Mouse (Mus musculus): Measurements from ENCODE around the gene Edf1. TPM values are rescaled to one million over a fixed set of nuclear protein-coding genes. Genes with fewer than 3 reads are reported as not detected.

The Edf1 gene
- polyA plus RNA-seq (2014; fragmentation: Nextera tagmentation; extraction: Ambion mirVana) = 324 and 330 TPM in 2 replicates

- WGBS = under 1% methylated on average over 61 of the region's 61 CpGs
- Histone ChIP-seq H3K27ac (replicated peaks; ENCODE audit: low read depth, low read length) (peak within 1 kb of the TSS; percentile 33; the same call in 1 of the 2 replicates), H3K36me3 (ENCODE audit: control insufficient read depth, insufficient read depth, low read length) (peaks cover 12% of the 10 kb centered on the region), H3K4me1 (ENCODE audit: control insufficient read depth, insufficient read depth, low read length) (peaks cover 10% of the 10 kb centered on the region), H3K9me3 (ENCODE audit: control insufficient read depth, low read length) (no peaks in the 10 kb centered on the region), H3K4me2 (ENCODE audit: low read depth, severe bottlenecking) (peak within 1 kb of the TSS; percentile 93), H3K4me3 (ENCODE audit: low read depth, low read length) (peak within 1 kb of the TSS; percentile 98), H3K27me3 (ENCODE audit: control insufficient read depth, insufficient read depth, low read length) (no peaks in the 10 kb centered on the region), H3K9ac (ENCODE audit: low read length) (peak within 1 kb of the TSS; percentile 93)
- ATAC-seq (ENCODE audit: insufficient number of reproducible peaks, low FRiP score, low TSS enrichment, low read depth) (peak; percentile 93), DNase-seq (ENCODE audit: low spot score) (peak; percentile 93)
Measured at GRCm38 (mm10) chr2:25557221-25557963, at the start of gene Edf1. Edf1 (plus strand) TSS chr2:25557847.

GRCm38 (mm10) chr2:25509912-25510311 is 47.7 kb upstream of the Edf1 start:
- DNase-seq (ENCODE audit: low spot score) = no peak
- Histone ChIP-seq H3K9ac (ENCODE audit: low read length) (no peak overlapping the region), H3K4me3 (ENCODE audit: low read depth, low read length) (no peak overlapping the region), H3K27ac (replicated peaks; ENCODE audit: low read depth, low read length) (no peak overlapping the region), H3K4me2 (ENCODE audit: low read depth, severe bottlenecking) (no peak overlapping the region), H3K9me3 (ENCODE audit: control insufficient read depth, low read length) (no peaks in the 10 kb centered on the region), H3K36me3 (ENCODE audit: control insufficient read depth, insufficient read depth, low read length) (peaks cover 3% of the 10 kb centered on the region; the same call in 1 of the 2 replicates), H3K27me3 (ENCODE audit: control insufficient read depth, insufficient read depth, low read length) (no peaks in the 10 kb centered on the region), H3K4me1 (ENCODE audit: control insufficient read depth, insufficient read depth, low read length) (no peaks in the 10 kb centered on the region)
- ATAC-seq (ENCODE audit: insufficient number of reproducible peaks, low FRiP score, low TSS enrichment, low read depth) = no peak
- 65% methylated on average over 3 of the region's 3 CpGs for WGBS

GRCm38 (mm10) chr2:25526510-25527302 is 30.9 kb upstream of the Edf1 start:
- Histone ChIP-seq H3K4me3 (ENCODE audit: low read depth, low read length) (no peak overlapping the region), H3K36me3 (ENCODE audit: control insufficient read depth, insufficient read depth, low read length) (peaks cover 52% of the 10 kb centered on the region), H3K9ac (ENCODE audit: low read length) (no peak overlapping the region), H3K27ac (replicated peaks; ENCODE audit: low read depth, low read length) (no peak overlapping the region), H3K27me3 (ENCODE audit: control insufficient read depth, insufficient read depth, low read length) (no peaks in the 10 kb centered on the region), H3K9me3 (ENCODE audit: control insufficient read depth, low read length) (no peaks in the 10 kb centered on the region), H3K4me2 (ENCODE audit: low read depth, severe bottlenecking) (no peak overlapping the region), H3K4me1 (ENCODE audit: control insufficient read depth, insufficient read depth, low read length) (no peaks in the 10 kb centered on the region)
- WGBS = 89% methylated on average over 9 of the region's 9 CpGs
- no peak for DNase-seq (ENCODE audit: low spot score)
- ATAC-seq (ENCODE audit: insufficient number of reproducible peaks, low FRiP score, low TSS enrichment, low read depth) = no peak

- Histone ChIP-seq H3K27me3 (ENCODE audit: control insufficient read depth, insufficient read depth, low read length) (no peaks in the 10 kb centered on the region), H3K27ac (replicated peaks; ENCODE audit: low read depth, low read length) (no peak overlapping the region), H3K36me3 (ENCODE audit: control insufficient read depth, insufficient read depth, low read length) (peaks cover 18% of the 10 kb centered on the region), H3K9me3 (ENCODE audit: control insufficient read depth, low read length) (no peaks in the 10 kb centered on the region), H3K4me1 (ENCODE audit: control insufficient read depth, insufficient read depth, low read length) (no peaks in the 10 kb centered on the region), H3K4me2 (ENCODE audit: low read depth, severe bottlenecking) (no peak overlapping the region), H3K4me3 (ENCODE audit: low read depth, low read length) (no peak overlapping the region), H3K9ac (ENCODE audit: low read length) (no peak overlapping the region)
- no peak for ATAC-seq (ENCODE audit: insufficient number of reproducible peaks, low FRiP score, low TSS enrichment, low read depth)
- DNase-seq (ENCODE audit: low spot score) = no peak
- WGBS = 93% methylated on average over 2 of the region's 2 CpGs
Measured at GRCm38 (mm10) chr2:25533707-25534106, 23.9 kb upstream of the Edf1 start.

- 90% methylated on average over 3 of the region's 3 CpGs for WGBS
- no peaks in the 10 kb centered on the region for H3K27me3 ChIP-seq (ENCODE audit: control insufficient read depth, insufficient read depth, low read length)
- no peak for ATAC-seq (ENCODE audit: insufficient number of reproducible peaks, low FRiP score, low TSS enrichment, low read depth)
Measured at GRCm38 (mm10) chr2:25534178-25534865, 23.3 kb upstream of the Edf1 start.

GRCm38 (mm10) chr2:25534866-25535182 is 22.8 kb upstream of the Edf1 start:
- Histone ChIP-seq H3K27ac (replicated peaks; ENCODE audit: low read depth, low read length) (no peak overlapping the region), H3K9me3 (ENCODE audit: control insufficient read depth, low read length) (no peaks in the 10 kb centered on the region), H3K4me1 (ENCODE audit: control insufficient read depth, insufficient read depth, low read length) (no peaks in the 10 kb centered on the region), H3K36me3 (ENCODE audit: control insufficient read depth, insufficient read depth, low read length) (peaks cover 16% of the 10 kb centered on the region), H3K4me2 (ENCODE audit: low read depth, severe bottlenecking) (no peak overlapping the region), H3K27me3 (ENCODE audit: control insufficient read depth, insufficient read depth, low read length) (no peaks in the 10 kb centered on the region), H3K9ac (ENCODE audit: low read length) (no peak overlapping the region), H3K4me3 (ENCODE audit: low read depth, low read length) (no peak overlapping the region)
- ATAC-seq (ENCODE audit: insufficient number of reproducible peaks, low FRiP score, low TSS enrichment, low read depth) (no peak), DNase-seq (ENCODE audit: low spot score) (no peak)
- WGBS = 89% methylated on average over 2 of the region's 2 CpGs

More at GRCm38 (mm10) chr2:25534178-25534865, 23.3 kb upstream of the Edf1 start:
- Histone ChIP-seq H3K4me2 (ENCODE audit: low read depth, severe bottlenecking) (no peak overlapping the region), H3K9me3 (ENCODE audit: control insufficient read depth, low read length) (no peaks in the 10 kb centered on the region), H3K9ac (ENCODE audit: low read length) (no peak overlapping the region), H3K36me3 (ENCODE audit: control insufficient read depth, insufficient read depth, low read length) (peaks cover 16% of the 10 kb centered on the region), H3K4me3 (ENCODE audit: low read depth, low read length) (no peak overlapping the region), H3K4me1 (ENCODE audit: control insufficient read depth, insufficient read depth, low read length) (no peaks in the 10 kb centered on the region), H3K27ac (replicated peaks; ENCODE audit: low read depth, low read length) (no peak overlapping the region)
- no peak for DNase-seq (ENCODE audit: low spot score)

GRCm38 (mm10) chr2:25536531-25536930 is 21.1 kb upstream of the Edf1 start:
- H3K27me3 ChIP-seq (ENCODE audit: control insufficient read depth, insufficient read depth, low read length) = no peaks in the 10 kb centered on the region
- H3K9ac ChIP-seq (ENCODE audit: low read length) = no peak overlapping the region
- no peak overlapping the region for H3K27ac ChIP-seq (replicated peaks; ENCODE audit: low read depth, low read length)
- peaks cover 11% of the 10 kb centered on the region for H3K36me3 ChIP-seq (ENCODE audit: control insufficient read depth, insufficient read depth, low read length)
- 93% methylated on average over 8 of the region's 8 CpGs for WGBS
- H3K4me2 ChIP-seq (ENCODE audit: low read depth, severe bottlenecking) = no peak overlapping the region
- no peak overlapping the region for H3K4me3 ChIP-seq (ENCODE audit: low read depth, low read length)
- no peaks in the 10 kb centered on the region for H3K9me3 ChIP-seq (ENCODE audit: control insufficient read depth, low read length)
- DNase-seq (ENCODE audit: low spot score) (no peak), ATAC-seq (ENCODE audit: insufficient number of reproducible peaks, low FRiP score, low TSS enrichment, low read depth) (no peak)
- 0 out of 2 replicates have a peak, but pooled peaks cover under 1% of the 10 kb centered on the region for H3K4me1 ChIP-seq (ENCODE audit: control insufficient read depth, insufficient read depth, low read length)

- Histone ChIP-seq H3K27me3 (ENCODE audit: control insufficient read depth, insufficient read depth, low read length) (no peaks in the 10 kb centered on the region), H3K4me1 (ENCODE audit: control insufficient read depth, insufficient read depth, low read length) (0 out of 2 replicates have a peak, but pooled peaks cover 2% of the 10 kb centered on the region), H3K4me2 (ENCODE audit: low read depth, severe bottlenecking) (no peak overlapping the region), H3K36me3 (ENCODE audit: control insufficient read depth, insufficient read depth, low read length) (peaks cover 8% of the 10 kb centered on the region), H3K9ac (ENCODE audit: low read length) (no peak overlapping the region), H3K27ac (replicated peaks; ENCODE audit: low read depth, low read length) (no peak overlapping the region), H3K4me3 (ENCODE audit: low read depth, low read length) (no peak overlapping the region), H3K9me3 (ENCODE audit: control insufficient read depth, low read length) (no peaks in the 10 kb centered on the region)
- no peak for DNase-seq (ENCODE audit: low spot score)
- 92% methylated on average over 4 of the region's 4 CpGs for WGBS
- no peak for ATAC-seq (ENCODE audit: insufficient number of reproducible peaks, low FRiP score, low TSS enrichment, low read depth)
Measured at GRCm38 (mm10) chr2:25540541-25540948, 17.1 kb upstream of the Edf1 start.

Measured in limb, embryonic 11.5 days (tissue).